Mouse (Mus musculus): ENCODE measurements around the gene Reg3b.

- no peak for TF ChIP-seq CTCF (conservative IDR thresholded peaks at IDR 0.05; ENCODE audit: low read length)
- no peak for TF ChIP-seq POU5F1 (IDR thresholded peaks at IDR 0.05; ENCODE audit: borderline replicate concordance, low read length)
Measured at GRCm38 (mm10) chr6:78340296-78340695, 30.2 kb upstream of the Reg3b start.
